In the genomic region with DNA sequence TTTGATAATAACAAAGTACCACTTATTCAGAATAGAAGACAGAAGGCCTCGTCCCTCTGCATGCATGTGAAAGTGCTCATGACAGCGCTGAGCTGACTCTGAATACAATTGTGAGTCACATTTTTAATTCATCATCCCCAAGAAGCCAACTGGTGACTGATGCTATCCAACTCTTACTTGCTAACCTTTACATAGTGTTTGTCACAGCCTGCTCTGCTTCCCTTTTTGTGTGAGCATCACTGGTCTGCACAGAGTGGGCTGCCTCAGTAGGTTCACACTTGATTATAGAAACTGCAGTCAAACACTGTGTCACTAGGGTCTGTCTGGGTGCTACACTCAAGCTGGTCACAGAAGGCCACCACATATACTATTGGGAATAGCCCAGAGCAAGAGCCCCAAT, we compare ENCODE assay signal across 20 mouse cellular contexts.
"Had no signal": no experiment of that assay in that cellular context is flagged by ENCODE, and none has a peak within 500 bp of the region (broad histone marks: within the 10 kb centered on the region; RNA-seq: fewer than 3 reads in every experiment).

No protein-coding gene starts in this region.

- H3K36me3 ChIP-seq: limb, embryonic 13.5 days; liver, embryonic 12.5 days; liver, embryonic 15.5 days; lung, embryonic 15.5 days; midbrain, embryonic 12.5 days; midbrain, embryonic 15.5 days; neural tube, embryonic 13.5 days had no signal

- H3K4me3 ChIP-seq: limb, embryonic 13.5 days; liver, embryonic 12.5 days; liver, embryonic 15.5 days; lung, embryonic 15.5 days; megakaryocyte, embryonic 14.5 days; midbrain, embryonic 12.5 days; midbrain, embryonic 15.5 days; neural tube, embryonic 13.5 days had no signal

- H3K4me2 ChIP-seq: limb, embryonic 13.5 days; liver, embryonic 12.5 days; liver, embryonic 15.5 days; lung, embryonic 15.5 days; midbrain, embryonic 12.5 days; midbrain, embryonic 15.5 days; neural tube, embryonic 13.5 days had no signal

- H3K9ac ChIP-seq: limb, embryonic 13.5 days; liver, embryonic 12.5 days; liver, embryonic 15.5 days; lung, embryonic 15.5 days; midbrain, embryonic 12.5 days; midbrain, embryonic 15.5 days; neural tube, embryonic 13.5 days had no signal

- ATAC-seq: intestine, embryonic 16.5 days; liver, embryonic 12.5 days; midbrain, embryonic 15.5 days had no signal

- DNase-seq: kidney, adult 18-20 months; kidney, adult 9 months; kidney, postnatal 14 days; kidney, postnatal 4 days; left cerebral cortex, postnatal 4 days; liver; lung, adult 18-20 months; lung, postnatal 10 days; lung, postnatal 36 days; thymus, adult 18-20 months; thymus, postnatal 36 days had no signal

- H3K9me3 ChIP-seq: limb, embryonic 13.5 days; liver, embryonic 12.5 days; liver, embryonic 15.5 days; lung, embryonic 15.5 days; megakaryocyte, embryonic 14.5 days; midbrain, embryonic 12.5 days; midbrain, embryonic 15.5 days; neural tube, embryonic 13.5 days had no signal

- H3K27me3 ChIP-seq: limb, embryonic 13.5 days; liver, embryonic 12.5 days; liver, embryonic 15.5 days; lung, embryonic 15.5 days; megakaryocyte, embryonic 14.5 days; midbrain, embryonic 12.5 days; midbrain, embryonic 15.5 days; neural tube, embryonic 13.5 days had no signal

- H3K27ac ChIP-seq: limb, embryonic 13.5 days; liver, embryonic 12.5 days; liver, embryonic 15.5 days; lung, embryonic 15.5 days; midbrain, embryonic 12.5 days; midbrain, embryonic 15.5 days; neural tube, embryonic 13.5 days had no signal

- H3K4me1 ChIP-seq: liver, embryonic 12.5 days; liver, embryonic 15.5 days; megakaryocyte, embryonic 14.5 days; midbrain, embryonic 12.5 days; midbrain, embryonic 15.5 days; neural tube, embryonic 13.5 days had no signal
